Mouse (Mus musculus): ENCODE results near the gene Rhbdf2.

The Rhbdf2 gene

GRCm38 (mm10) chr11:116585682-116586081, 41.1 kb downstream of the Rhbdf2 start:
- DNase-seq: no peak

GRCm38 (mm10) chr11:116581376-116581814, 45.4 kb downstream of the Rhbdf2 start, which contains the start of gene Ube2o:
Ube2o (minus strand) TSS chr11:116581447.
- DNase-seq: peak; percentile 83 to 90

DNA sequence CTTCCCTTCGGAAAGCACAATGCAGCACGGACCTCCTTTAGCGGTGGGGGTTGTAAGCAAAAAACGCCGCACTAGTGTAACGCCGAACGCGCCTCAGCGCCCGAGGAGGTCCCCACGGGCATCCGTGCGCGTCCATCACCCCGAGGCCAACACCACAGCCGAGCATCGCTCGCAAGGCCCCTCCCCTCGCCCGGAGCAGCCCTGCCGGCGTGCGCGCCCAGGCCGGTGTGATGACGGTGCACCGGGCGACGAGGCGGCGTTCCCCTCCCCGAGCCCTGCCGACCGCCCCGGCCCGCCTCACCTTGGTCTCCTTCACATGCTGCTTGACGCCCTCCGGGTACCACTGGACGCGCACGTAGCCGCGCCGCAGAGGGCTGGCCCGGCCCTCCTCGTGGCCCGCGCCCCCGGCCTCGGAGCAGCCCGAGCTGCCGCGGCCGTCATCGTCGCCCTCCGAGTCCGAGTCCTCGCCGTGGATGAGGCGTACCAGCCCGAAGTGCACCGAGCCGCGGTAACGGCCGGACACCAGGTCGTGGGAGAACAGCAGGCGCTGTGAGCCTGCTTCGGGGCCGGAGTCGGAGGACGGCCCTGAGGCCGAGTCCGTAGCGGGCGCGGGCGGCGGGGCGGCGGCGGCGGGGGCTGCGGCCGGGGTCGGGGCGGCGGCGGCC, 46.0 kb downstream of the Rhbdf2 start:
- DNase-seq: peak; percentile 39 to 58

DNA sequence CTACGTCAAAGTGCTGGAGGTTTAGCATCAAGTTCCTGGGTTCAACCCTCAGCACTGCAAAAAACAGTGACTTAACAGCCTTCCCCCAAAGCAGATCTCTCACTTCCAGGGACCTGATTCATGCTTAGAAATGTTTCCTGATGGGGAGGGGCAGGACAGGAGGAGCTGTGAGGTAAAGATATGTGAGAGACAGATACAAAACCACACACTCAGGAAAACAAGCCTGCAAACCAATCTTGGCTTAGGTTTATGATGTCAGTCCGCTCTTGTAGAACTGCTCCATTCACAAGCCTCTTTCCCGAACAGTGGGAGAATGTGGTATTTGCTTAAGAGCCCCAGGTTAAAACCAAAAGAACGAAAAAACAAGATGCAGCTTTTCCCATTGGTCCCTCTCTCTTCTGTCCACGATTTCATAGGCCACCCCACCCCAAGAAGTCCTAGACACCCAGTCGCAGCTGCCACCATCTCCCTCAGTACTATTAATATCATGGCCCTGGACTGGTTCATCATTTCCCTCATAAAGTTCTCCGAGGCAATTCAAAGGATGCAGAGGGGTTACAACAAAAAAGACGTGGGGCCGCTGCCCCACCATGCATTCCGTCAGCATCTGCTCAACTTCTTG, 46.7 kb downstream of the Rhbdf2 start:
- no peak for DNase-seq

- DNase-seq: no peak
These were observed 47.5 kb downstream of the Rhbdf2 start for GRCm38 (mm10) chr11:116579280-116579679.

GRCm38 (mm10) chr11:116575396-116575795, 51.4 kb downstream of the Rhbdf2 start:
- DNase-seq: no peak

GRCm38 (mm10) chr11:116574982-116575381, 51.8 kb downstream of the Rhbdf2 start:
- DNase-seq: no peak

- DNase-seq: no peak
These were observed 52.3 kb downstream of the Rhbdf2 start for GRCm38 (mm10) chr11:116574486-116574885.

DNA sequence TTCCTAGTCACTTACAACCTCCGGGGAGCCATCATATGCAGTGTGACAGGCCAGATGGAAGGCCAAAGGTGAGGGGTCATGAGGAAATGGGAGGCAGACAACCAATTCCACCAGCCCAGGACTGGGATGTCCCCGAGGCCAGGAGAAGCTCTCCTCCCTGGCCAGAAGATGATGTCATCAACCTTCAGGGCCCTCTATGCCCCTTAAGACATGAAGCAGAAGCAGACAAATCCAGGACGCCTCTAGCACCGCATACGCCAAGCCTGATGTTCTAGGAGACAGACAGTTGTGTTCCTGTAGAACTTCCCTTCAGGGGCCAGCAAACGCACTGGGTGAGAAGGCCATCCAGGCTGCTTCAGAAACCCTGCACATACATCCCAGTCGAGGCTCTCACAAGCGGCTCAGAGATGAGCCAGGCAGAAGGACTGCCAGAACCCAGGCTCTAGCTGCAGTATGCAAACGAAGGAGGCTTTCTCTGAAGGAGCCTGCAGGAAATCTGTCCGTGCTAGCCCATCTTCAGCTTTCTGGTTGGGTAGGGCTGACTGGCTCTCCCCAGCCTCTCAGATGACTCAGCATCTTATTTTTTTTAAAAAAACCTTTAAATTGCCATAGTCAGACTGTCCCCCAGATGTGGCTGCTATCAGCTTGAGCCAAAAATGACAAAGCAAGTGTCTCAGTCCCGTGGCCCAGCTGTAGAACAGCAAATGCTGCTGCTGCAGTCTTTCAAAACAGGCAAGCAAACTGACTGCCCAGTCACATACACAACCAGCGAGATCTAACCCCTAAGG, 53.9 kb downstream of the Rhbdf2 start:
- no peak for DNase-seq

- no peak for DNase-seq
These were observed 54.8 kb downstream of the Rhbdf2 start for GRCm38 (mm10) chr11:116571767-116572679.

GRCm38 (mm10) chr11:116570821-116571220, 56.0 kb downstream of the Rhbdf2 start:
- DNase-seq: no peak

DNA sequence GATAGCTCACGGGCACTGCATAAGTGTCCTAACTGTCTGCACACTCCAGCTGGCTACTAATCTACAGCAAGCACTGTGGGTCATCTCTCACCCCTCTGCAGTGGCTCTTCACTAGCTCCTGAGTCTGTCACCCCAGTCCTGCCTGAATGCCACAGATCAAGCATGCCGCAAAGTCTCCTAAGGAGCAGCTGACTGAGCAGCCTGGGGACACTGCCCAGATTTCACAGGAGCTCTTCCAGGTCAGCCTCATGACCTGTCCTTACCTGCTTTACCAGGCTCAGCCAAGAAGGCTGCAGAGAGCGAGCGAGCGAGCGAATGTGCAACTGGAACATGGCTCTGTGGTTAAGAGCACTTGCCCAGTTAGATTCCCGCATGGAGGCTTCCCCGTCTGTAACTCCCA, 59.3 kb downstream of the Rhbdf2 start:
- DNase-seq: no peak

DNA sequence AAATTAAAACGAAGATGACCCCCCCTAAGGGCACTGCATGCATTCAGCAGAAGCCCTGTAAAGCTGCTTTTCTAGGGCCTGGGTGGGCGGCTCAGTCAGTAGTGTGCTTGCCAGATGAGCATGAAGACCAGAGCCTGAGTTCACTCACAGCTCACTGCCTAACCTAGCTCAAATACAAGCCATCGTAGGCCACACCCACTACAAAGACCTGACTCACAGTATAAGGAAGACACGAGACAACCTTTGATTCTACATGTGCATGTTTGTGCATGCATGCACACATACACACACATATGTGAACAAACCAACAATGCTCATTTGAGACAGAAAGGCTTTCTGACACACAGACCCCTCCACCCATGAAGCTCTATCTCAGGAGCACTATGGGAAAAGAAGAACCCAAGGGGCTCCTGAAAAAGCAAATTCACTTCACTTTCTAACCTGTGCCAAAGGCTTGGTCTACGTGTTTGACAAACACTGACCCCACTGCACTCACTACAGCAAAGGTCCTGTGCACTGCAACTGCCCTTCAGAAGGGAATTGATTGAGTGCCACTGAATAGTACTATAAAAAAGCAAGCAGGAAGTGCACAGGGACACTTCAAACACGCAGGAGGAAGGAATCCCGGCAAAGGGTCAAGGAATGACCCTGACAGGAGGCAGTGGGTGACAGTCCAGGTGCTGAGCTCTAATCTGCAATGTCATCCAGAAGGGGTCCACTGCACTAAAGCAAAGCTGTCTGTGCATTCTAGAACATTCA, 61.4 kb downstream of the Rhbdf2 start:
- DNase-seq: no peak

GRCm38 (mm10) chr11:116556308-116556707, 70.5 kb downstream of the Rhbdf2 start:
- no peak for DNase-seq

GRCm38 (mm10) chr11:116555572-116555971, 71.2 kb downstream of the Rhbdf2 start:
- no peak for DNase-seq

DNA sequence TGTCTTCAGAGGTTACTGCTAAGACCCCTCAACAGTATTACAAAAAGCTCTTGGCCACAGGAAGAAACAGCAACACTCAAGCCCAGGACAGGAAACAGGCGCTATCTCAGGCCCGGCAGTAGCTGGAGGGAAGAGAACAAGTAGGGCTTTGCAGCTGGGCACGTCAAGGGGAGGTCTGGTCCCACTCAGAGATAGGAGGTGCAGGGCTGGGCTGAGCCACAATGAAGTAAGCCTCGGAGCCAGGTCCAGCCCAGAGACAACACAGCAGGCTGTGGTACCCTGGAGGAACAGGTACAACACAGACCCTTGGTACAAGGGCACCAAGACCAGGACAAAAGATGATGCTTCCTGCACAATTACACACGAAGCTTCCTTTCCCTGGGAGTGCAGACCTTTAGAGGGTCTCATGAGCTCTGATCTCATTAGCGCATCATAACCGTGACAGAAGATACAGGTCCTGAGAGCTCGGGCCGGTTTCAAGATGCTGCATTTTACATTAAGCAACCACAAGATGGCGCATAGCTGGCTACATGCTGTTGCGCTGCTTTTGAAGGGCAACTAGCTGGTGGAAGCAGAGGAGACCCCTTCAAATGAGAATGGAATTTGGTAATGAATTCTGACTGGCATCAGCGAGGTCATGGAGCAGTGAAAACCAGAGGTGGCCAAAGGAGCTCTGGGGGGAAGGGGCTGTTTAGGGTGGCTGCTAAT, 72.5 kb downstream of the Rhbdf2 start:
- peak in 1 of 2 experiments; percentile 35 for DNase-seq

DNA sequence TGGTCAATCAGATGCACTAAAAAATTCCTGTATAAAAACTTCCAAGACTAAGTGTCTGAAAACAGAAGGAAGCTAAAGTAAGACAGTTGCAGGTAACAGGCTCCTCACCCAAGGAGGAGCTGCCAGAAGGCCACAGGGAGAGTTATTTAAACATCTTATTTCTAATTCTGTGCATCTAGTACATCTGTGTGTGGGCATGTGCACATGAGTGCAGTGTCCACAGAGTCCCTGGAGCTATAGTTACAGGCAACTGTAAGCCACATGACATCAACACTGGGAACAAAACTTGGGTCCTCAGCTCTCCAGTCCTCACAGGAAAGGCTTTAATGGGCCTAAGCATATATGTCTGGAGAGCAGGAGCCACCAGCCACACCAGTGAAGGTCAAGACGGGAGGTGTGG, 74.6 kb downstream of the Rhbdf2 start:
- DNase-seq: no peak

DNA sequence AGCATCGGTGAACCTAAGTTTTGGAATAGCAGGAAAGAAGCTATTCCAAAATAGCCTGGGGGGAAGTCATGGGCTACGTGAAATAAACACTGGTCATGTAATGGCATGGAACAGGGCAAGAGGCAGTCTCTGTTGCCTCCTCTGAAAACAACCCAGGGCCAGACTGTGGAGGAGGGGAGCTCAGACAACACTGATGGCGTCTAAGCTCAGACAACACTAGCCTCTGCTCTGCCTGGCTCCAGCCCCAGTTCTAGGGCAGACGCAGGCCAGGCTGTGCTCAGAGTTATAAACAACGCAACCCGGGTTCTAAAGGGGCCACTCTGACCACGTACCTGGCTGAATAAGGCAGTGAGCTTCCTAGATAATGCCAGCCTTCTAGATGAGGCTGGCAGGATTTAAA, 76.1 kb downstream of the Rhbdf2 start:
- DNase-seq: no peak

- DNase-seq: no peak
These were observed 77.4 kb downstream of the Rhbdf2 start for GRCm38 (mm10) chr11:116549273-116550038.

DNA sequence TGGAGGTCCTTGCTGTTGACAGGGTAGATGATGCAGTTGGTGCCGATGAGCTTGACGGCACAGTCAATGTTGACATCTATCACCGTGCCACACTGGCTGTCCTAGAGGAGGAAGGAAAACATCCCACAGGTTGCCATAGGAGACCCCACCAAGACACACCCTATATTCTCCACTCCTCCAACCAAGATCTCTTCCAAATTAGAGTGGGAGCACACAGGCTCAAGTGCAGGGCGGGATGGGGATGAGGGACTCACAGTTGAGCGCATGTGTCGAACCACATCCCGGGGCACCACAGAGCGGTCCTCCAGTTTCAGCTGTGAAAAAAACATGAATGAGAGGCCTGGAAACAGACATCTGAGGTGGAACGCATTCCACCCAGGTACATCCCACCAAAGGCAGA, 78.0 kb downstream of the Rhbdf2 start:
- DNase-seq: no peak

Measured in spleen, adult 18-20 months (tissue).